Mouse (Mus musculus): ENCODE measurements around the gene Sstr3.

The Sstr3 gene

DNA sequence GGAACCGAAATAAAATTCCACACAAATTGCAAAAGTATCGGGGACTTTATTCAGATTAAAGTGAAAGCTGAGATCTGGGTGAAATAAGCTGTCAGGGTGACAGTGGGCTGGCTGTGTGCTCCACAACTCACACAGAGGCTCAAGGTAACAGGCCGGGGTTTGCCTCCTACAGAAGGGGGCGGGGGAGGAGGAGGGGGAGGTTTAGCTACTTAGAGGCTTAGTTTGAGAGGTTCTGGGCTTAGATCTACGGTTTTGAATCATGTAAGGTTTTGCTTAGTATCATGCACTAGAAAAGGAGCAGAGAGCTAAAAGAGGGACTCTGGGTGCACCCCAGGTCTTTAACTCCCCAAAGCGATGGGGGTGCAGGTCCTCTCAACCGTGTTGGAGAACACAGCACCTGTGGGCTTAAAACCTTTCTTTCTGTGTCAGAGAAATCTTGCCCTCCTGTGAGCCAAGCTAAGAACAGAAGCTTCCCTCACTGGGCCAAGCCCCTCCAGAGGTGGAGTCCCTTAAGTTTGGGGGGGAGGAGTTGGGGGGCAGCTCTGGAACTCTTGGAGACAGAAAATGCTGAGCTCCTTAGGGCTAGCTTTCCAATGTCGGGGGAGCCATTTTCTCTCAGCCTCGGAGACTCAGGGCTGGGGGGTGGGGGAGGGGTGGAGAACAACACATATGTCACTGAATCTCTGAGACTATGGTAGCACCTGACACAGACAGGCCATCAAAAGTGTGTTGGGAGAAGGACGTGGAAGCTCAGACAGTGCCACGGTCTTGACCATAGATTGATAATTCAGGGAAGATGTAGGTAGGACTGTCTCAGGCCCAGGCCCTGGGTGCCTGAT is 14.9 kb upstream of the Sstr3 start:
- no peak for DNase-seq

DNA sequence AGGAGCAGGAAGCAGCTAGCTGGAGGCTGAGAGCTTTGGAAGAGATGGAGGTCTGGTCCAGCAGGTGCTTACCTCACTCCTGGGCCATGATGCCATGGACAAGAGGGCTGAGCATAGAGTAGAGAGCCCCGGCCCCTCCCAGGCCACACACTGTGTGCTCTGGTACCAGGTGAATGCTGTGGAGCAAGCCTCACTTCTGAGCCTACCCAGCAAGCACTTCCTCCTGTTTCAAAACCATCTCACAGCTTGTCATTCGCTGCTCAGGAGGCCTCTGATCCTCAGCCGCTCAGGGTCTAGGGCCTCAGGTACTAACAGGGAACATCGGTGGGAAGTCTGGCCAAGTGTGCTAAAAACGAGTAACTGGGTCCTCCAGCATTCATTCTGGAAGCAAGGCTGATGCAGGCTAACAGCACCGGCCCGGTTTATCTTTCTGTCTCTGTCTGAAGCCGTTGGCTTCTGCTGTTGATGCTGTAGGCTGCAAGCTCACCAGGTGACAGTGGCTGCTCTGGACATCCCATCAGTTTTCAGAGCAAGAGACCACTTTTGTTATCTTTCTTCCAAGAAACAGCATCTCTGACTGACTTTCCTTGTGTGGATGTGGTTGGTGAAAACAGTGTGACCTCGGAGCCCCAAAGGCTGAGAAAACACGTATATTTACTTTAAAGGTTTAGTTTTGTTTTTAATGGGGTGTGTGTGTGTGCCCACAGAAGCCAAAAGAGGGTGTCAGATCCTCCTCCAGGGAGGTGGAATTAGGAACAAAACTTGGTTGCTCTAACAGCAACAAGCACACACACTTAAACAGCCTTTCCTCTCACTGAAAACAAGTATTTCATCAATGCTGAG is 13.4 kb upstream of the Sstr3 start:
- no peak for DNase-seq

DNA sequence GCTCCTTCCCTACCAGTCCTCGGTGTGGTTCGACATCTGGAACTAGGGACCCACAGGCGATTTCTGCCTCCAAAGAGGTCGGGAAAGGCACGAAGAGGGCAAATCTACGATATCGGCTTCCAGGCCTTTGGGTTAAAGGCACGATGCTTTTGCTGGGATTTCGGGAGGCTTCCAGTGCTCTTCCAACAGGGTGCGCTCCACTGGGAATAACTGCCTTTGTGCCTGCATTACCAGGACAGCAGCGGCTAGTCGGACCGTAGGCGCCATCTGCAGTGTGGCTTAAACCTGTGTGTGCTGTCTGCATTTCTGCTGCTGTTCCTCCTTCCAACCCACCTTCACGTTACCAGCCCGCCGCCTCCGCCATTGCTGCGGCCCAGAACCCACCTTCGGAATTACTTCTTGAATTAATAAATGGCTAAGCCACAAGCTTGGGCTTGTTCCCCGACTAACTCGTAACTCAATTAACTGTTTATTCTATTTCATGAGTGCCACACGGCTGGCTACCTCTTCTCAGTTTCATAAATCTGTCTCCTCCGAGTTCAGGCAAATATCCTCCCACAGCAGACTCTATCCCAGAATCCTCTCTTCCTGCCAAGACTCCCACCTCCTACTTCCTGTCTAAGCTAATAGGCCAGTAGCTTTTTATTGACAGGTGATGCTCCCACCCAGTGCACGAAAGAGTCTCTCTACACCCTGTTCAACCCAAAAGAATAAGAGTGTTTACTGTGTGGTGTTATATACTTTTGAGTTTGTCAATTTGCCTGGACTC is 10.2 kb upstream of the Sstr3 start:
- DNase-seq = no peak

GRCm38 (mm10) chr15:78549189-78549734 is 4.8 kb upstream of the Sstr3 start:
- no peak for DNase-seq

DNA sequence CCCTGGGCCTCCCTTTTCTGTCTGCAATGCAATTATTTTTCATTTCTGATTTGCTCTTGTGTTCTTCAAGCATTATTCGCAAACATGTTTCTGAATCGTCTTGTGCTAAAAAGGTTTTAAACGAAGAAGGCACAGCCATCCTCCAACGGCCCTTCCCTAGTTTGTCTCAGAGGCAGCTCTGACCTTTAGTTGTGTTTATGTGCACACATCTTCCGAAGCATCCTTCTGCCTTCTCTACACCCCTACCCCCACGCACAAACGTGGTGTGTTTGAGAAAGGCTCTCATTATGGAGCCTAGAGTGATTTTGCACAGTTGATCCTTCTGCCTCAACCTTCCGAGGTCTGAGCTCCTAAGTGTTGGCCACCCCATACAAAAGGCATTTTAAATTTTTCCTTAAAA is 4.2 kb upstream of the Sstr3 start:
- no peak for DNase-seq

DNA sequence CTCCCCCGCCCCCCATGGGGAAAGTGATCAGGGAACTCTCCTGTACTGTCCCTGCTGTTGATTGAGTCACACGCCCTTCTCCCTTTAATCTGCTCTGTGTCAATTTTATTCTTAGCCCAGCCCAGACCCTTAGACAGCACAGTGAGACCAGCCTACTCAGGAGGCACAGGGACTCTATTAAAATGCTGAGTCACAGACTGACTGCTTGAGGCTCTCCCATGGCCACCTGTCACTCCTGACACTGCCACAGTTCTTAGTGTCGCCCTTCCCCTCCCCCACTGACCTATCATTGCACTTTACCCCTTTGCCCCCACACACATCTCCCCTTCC is 3.8 kb upstream of the Sstr3 start:
- DNase-seq = no peak

- peak; percentile 62 for DNase-seq
These were observed 3.2 kb upstream of the Sstr3 start for GRCm38 (mm10) chr15:78547415-78548335.

DNA sequence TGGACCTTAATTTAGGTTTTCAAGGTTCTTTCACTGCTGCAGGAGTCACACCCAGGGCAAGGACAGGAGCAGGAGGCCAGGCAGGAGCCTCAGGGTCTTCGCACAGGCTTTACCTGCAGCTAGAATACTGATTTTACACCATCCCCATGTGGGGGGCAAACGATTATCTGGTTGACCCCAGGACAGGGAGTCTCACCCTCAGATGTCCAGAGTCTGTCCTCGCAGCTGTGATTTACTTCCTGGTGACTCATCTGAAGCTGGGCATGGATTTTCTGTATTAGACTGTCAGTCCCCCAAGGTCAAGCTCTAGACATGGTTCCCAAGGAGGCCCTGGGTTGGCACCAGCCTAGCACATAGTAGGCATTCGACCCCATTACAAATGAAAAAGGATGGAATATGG is 1.6 kb upstream of the Sstr3 start:
- DNase-seq = no peak

DNA sequence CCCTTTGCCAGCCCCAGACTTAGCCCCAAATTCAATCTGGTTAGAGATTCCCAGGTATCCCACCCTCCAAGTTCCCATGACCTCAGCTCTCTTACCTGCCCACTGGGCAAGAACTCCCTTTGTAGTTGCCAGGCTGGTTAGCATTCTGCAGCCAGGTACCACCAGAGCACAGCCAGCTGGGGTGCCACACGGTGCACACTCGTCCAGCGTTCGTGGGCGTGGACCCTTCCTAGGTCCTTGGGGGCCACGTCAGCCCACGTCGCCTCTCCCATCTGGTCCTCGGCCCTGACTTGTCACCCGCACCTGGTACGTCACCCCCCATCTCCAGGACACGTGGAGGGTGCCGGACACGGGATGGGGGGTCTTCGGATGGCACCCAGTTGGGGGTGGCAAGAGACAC is 444 bp downstream of the Sstr3 start:
- DNase-seq = no peak

GRCm38 (mm10) chr15:78542767-78543303 is 1.6 kb downstream of the Sstr3 start:
- DNase-seq = no peak

DNA sequence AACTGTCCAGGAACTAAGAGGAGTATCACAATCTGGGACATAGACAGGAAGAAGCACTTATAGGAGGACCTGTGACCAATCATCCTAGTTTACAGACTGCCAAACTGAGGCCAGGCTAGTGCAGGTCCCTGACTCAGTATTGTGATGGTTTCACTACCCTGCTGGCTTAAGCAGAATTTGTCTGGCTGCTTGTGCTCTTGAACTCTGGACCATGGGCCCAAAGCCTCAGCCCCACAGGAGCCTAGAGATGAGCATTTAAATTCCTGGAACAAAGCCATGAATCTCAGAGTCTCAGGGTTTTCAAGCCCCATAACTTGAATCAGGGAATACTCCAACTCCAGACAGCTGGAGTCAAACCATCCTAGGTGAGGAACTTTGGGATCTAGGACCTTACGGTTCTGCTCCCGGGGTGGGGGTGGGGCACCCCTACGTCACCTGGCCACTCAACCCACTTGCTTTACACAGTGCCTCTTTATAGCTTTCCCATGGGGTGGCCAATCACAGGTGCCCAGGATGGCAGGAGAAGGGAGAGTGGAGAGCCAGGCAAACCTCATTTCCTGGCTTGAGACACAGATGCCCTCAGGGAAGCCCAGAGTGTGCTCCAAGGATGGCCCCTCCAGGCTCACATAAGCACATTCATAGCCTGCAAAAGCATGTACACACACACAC is 2.3 kb downstream of the Sstr3 start:
- no peak for DNase-seq

DNA sequence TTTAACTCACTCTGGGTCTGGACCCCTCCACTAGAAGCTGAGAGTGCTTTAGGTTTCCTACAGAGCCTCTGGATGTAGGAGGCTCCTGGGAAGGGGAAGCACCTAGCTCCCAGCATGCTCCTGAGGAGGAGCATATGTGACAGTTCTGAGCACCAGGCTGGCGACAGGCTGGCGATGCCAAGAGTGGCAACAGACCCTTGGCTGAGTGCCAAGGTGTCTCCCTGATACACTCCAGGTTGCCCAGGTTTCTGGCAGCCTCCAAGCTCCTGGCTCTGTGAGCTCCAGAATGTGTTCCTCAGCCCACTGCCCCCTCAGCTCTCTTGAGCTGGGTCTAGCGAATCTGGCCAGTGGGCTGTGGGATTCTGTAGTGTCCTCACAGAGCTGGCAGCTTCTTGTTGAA is 2.9 kb downstream of the Sstr3 start:
- no peak for DNase-seq

GRCm38 (mm10) chr15:78541036-78541435 is 3.4 kb downstream of the Sstr3 start:
- no peak for DNase-seq

- no peak for DNase-seq
These were observed 8.6 kb downstream of the Sstr3 start for GRCm38 (mm10) chr15:78535723-78536421.

GRCm38 (mm10) chr15:78533346-78533835 is 11.1 kb downstream of the Sstr3 start:
- DNase-seq = no peak

- peak; percentile 42 for DNase-seq
These were observed 11.7 kb downstream of the Sstr3 start for GRCm38 (mm10) chr15:78532566-78533345.

DNA sequence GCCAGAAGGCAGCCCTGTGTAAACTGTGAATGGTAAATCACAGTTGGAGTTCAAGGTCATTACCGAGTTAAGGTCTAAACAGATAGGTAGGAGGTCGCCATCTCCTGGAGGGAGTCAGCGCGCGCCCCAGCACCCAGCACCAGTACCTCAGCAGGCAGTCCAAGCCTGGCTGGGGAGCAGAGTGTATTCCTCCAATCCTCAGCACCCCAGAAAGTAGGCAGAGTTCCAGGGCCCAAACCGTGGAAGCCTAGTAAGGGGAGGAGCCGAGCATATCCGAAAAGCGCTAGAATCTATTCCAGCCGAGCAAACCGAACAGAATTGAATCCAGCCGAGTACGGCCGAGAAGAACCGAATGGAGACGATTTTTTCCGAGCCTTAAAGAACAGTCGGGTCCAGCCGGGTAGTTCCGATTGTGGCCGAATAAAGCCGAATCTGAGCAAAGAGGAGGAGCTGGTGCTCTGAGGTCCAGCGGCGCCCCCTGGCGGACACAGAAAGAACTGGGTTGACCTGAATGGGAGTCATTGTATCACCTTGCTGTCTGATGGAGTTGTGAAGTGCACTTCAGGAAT is 12.5 kb downstream of the Sstr3 start:
- DNase-seq = peak; percentile 99

DNA sequence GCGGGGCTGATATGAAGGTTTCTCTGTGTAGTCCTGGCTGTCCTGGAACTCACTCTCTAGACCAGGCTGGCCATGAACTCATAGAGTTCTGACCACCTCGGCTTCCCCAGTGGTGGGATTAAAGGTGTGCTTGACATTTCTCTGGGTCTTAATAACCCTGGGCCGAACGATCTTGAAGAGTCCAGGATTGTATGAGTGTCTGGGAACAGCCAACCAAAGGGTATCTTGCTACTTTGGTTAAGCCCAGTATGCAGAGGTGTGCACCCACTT is 13.1 kb downstream of the Sstr3 start:
- DNase-seq = no peak

DNA sequence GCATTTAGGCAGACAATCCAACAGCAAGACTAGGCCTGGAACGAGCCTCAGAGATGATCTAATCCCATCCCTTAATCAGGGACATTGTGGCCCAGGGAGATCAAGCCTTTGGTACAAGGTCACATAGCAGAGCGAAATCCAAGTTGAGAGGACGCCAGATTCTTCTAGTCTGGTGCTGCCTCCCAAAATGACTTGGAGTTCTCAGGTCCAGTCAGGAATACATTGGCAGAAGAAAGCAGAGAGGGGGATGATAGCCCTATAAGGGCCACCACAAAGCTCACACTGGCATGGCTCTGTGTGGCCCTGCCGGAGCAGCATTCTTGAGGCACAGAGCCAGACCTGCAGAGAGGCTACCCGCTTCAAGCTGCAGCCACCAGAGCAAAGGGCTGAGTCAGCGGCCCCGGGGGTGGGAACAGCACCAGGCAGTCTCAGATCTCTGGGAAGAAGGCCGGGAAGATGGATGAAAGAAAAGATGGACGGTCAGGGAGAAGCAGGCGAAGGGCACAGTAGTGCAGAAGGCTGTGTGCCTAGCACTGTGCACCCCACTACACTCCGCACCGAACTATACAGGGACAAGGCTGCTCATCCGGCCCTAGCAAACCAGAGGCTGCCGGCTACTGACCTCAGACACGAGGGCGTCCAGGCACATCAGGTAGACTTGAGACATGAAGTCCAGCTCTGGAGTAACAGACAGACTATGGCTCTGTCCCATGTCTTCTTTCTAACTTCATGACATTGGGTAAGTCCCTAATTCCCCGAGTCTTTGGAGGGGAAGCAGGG is 13.6 kb downstream of the Sstr3 start, which contains the start of gene C1qtnf6:
C1qtnf6 (minus strand) TSS at position 746 of the 780 bp plus-strand sequence.
- DNase-seq = peak; percentile 62
